Mouse (Mus musculus): ENCODE measurements at regions not wholly inside any gene's neighbourhood (a gene's known extent, or its start where the extent isn't known, plus 50 kb on each side); places are given as distances from the start of the nearest gene placed in this dataset.

DNA sequence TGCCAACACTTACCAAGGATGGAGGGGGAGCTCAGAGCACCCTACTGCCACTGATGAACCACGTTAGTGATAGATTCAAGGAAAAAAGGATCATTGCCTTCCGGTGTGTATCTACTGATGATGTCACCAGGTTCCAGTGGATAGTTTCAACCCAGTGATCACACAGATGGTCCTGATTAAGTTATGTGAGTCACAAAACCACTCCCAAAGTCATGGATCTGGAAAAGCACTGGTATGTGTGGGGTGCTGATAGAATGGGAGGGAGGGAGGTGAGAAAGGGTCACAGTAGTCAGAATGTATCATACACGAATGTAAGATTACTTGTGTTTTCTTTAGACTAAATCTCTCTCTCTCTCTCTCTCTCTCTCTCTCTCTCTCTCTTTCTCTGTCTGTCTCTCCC, 523.6 kb upstream of the Tmpo start:
- WGBS: 88% methylated on average over 3 of the region's 3 CpGs
- Histone ChIP-seq H3K27ac (ENCODE audit: insufficient read depth, low read length) (no peak overlapping the region), H3K27me3 (ENCODE audit: control insufficient read depth, insufficient read depth, low read length) (no peaks in the 10 kb centered on the region), H3K4me3 (replicated peaks; ENCODE audit: insufficient read depth, low read depth, low read length) (no peak overlapping the region), H3K4me1 (ENCODE audit: control insufficient read depth, insufficient read depth, low read length) (no peaks in the 10 kb centered on the region)
- no peak for DNase-seq
- no peak for TF ChIP-seq POLR2A (IDR thresholded peaks at IDR 0.05; ENCODE audit: borderline replicate concordance, insufficient read depth, low read length)
- TF ChIP-seq CTCF (IDR thresholded peaks at IDR 0.05; ENCODE audit: borderline replicate concordance, insufficient read depth, low read depth, low read length): no peak

- Histone ChIP-seq H3K27ac (ENCODE audit: insufficient read depth, low read length) (no peak overlapping the region), H3K27me3 (ENCODE audit: control insufficient read depth, insufficient read depth, low read length) (no peaks in the 10 kb centered on the region), H3K4me3 (replicated peaks; ENCODE audit: insufficient read depth, low read depth, low read length) (no peak overlapping the region), H3K4me1 (ENCODE audit: control insufficient read depth, insufficient read depth, low read length) (no peaks in the 10 kb centered on the region)
- no peak for DNase-seq
- 85% methylated on average over 3 of the region's 3 CpGs for WGBS
- TF ChIP-seq CTCF (IDR thresholded peaks at IDR 0.05; ENCODE audit: borderline replicate concordance, insufficient read depth, low read depth, low read length) (no peak), POLR2A (IDR thresholded peaks at IDR 0.05; ENCODE audit: borderline replicate concordance, insufficient read depth, low read length) (no peak)
Observed at GRCm38 (mm10) chr10:91701822-91702221, 520.7 kb upstream of the Tmpo start.

DNA sequence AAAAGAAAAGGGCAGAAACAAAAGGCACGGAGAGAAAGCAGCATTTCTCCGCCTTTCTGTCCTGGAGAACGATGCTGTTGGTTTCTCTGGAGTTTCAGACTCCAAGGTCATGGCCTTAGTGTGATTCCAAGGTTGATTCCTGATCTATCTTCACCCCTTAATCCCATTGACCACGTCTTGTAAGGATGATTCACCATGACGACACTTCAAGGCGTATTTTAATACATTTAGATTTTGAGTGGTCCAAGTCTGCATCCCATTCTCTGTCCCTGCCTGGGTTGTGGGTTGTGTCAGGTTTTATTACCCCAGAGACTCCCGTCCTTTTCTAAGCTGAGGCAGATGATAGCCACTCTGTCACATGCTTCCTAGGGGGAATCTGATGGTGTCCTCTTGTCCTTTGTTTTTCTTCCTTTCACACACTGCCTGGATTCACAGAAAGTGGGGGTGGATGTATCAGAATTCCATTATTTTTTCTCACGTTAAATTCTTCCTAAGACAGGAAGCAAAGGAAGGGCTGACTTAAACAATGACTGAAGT, 505.0 kb upstream of the Tmpo start:
- TF ChIP-seq POLR2A (IDR thresholded peaks at IDR 0.05; ENCODE audit: borderline replicate concordance, insufficient read depth, low read length): no peak
- no peak for TF ChIP-seq CTCF (IDR thresholded peaks at IDR 0.05; ENCODE audit: borderline replicate concordance, insufficient read depth, low read depth, low read length)
- DNase-seq: no peak
- 58% methylated on average over 8 of the region's 8 CpGs for WGBS
- Histone ChIP-seq H3K27ac (ENCODE audit: insufficient read depth, low read length) (no peak overlapping the region), H3K27me3 (ENCODE audit: control insufficient read depth, insufficient read depth, low read length) (no peaks in the 10 kb centered on the region), H3K4me3 (replicated peaks; ENCODE audit: insufficient read depth, low read depth, low read length) (no peak overlapping the region), H3K4me1 (ENCODE audit: control insufficient read depth, insufficient read depth, low read length) (no peaks in the 10 kb centered on the region)

DNA sequence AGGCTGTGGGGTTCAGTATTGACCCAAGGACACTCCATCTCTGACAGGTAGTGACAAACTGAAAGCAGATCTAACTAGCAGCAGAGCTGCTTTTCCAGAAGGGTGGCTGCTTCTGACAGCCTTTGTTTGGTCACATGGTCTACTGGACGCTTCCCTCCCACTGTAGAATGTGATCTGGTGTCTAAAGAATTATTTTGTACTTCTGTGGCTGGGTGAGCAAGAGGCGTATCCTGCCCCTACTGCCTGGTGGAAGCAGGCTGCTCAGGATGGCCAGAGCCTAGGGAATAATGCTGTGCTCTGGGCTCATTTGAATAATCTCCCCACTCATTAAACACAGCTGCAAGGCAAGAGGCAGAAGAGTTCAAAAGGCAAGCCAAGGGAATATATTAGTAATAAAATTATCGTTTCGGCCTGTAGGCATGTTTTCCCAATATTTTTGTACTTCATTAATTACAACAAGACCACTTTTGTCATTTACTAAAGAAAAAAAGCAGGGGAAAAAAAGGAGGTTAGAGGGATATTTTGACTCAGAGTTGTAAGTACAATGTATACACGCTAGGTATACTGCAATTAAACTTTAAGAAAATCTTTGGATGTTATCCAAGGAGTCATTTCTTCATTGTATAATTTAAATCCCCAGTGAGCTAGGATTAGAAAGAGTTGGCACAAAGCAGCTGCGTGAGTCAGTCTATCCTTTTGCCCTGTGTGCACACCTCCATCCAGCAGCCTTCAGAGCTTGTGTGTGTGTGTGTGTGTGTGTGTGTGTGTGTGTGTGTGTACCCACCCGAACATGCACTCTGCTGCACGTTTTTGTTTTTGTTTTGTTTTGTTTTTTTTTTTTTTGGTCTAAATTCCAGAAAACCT, 504.3 kb upstream of the Tmpo start:
- Histone ChIP-seq H3K27ac (ENCODE audit: insufficient read depth, low read length) (no peak overlapping the region), H3K4me3 (replicated peaks; ENCODE audit: insufficient read depth, low read depth, low read length) (no peak overlapping the region), H3K27me3 (ENCODE audit: control insufficient read depth, insufficient read depth, low read length) (no peaks in the 10 kb centered on the region), H3K4me1 (ENCODE audit: control insufficient read depth, insufficient read depth, low read length) (no peaks in the 10 kb centered on the region)
- WGBS: 27% methylated on average over 8 of the region's 8 CpGs
- no peak for DNase-seq
- TF ChIP-seq POLR2A (IDR thresholded peaks at IDR 0.05; ENCODE audit: borderline replicate concordance, insufficient read depth, low read length) (no peak), CTCF (IDR thresholded peaks at IDR 0.05; ENCODE audit: borderline replicate concordance, insufficient read depth, low read depth, low read length) (no peak)

- H3K27ac ChIP-seq (ENCODE audit: insufficient read depth, low read length): no peak overlapping the region
- H3K4me1 ChIP-seq (ENCODE audit: control insufficient read depth, insufficient read depth, low read length): no peaks in the 10 kb centered on the region
- no peaks in the 10 kb centered on the region; the same call in 1 of the 2 replicates for H3K27me3 ChIP-seq (ENCODE audit: control insufficient read depth, insufficient read depth, low read length)
- H3K4me3 ChIP-seq (replicated peaks; ENCODE audit: insufficient read depth, low read depth, low read length): no peak overlapping the region
- TF ChIP-seq CTCF (IDR thresholded peaks at IDR 0.05; ENCODE audit: borderline replicate concordance, insufficient read depth, low read depth, low read length) (no peak), POLR2A (IDR thresholded peaks at IDR 0.05; ENCODE audit: borderline replicate concordance, insufficient read depth, low read length) (no peak)
- DNase-seq: no peak
Observed at GRCm38 (mm10) chr10:91679641-91680040, 498.5 kb upstream of the Tmpo start.

DNA sequence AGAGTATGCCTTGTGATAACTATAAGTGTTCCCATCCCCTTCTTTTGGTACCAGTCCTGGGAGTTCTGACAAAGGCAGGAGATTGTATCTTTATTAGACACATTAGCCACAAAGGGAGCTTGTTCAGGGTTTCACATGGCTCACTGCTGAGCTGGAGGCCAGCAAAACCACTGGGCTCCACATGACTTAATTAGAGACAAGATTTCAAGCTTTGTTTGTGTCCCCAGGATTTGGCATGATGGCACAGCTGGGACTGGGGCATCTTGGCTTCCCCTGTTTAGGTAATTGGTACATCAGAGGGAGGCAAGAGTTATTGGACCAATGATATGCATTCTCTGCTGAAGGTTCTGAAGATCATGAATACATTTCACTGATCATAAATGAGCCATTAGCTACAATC, 456.8 kb upstream of the Tmpo start:
- H3K4me1 ChIP-seq (ENCODE audit: control insufficient read depth, insufficient read depth, low read length): no peaks in the 10 kb centered on the region
- TF ChIP-seq CTCF (IDR thresholded peaks at IDR 0.05; ENCODE audit: borderline replicate concordance, insufficient read depth, low read depth, low read length): no peak
- no peak for TF ChIP-seq POLR2A (IDR thresholded peaks at IDR 0.05; ENCODE audit: borderline replicate concordance, insufficient read depth, low read length)
- no peak overlapping the region for H3K27ac ChIP-seq (ENCODE audit: insufficient read depth, low read length)
- H3K27me3 ChIP-seq (ENCODE audit: control insufficient read depth, insufficient read depth, low read length): no peaks in the 10 kb centered on the region; the same call in 1 of the 2 replicates
- DNase-seq: no peak
- H3K4me3 ChIP-seq (replicated peaks; ENCODE audit: insufficient read depth, low read depth, low read length): no peak overlapping the region

DNA sequence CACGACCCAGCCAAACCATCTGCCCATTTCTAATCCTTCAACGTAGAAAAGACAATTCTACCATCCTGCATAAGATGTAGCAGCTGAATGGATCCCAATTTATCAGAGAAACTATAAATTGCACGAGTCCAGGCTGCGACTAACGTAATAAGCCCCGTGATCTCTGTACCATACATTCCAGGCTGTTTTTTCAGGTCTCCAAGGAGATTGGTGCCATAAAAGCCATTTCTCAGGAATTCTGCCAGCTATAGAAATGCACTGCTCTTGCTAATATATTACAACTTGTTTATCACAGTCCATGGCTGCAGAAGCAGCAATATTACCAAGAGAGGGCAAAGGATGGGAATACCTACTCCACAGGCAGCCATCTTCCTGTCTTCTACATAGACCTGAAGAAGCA, 447.6 kb upstream of the Tmpo start:
- H3K27me3 ChIP-seq (ENCODE audit: control insufficient read depth, insufficient read depth, low read length): no peaks in the 10 kb centered on the region
- no peaks in the 10 kb centered on the region for H3K4me1 ChIP-seq (ENCODE audit: control insufficient read depth, insufficient read depth, low read length)
- no peak overlapping the region for H3K27ac ChIP-seq (ENCODE audit: insufficient read depth, low read length)
- 27% methylated on average over 6 of the region's 6 CpGs for WGBS
- no peak for TF ChIP-seq POLR2A (IDR thresholded peaks at IDR 0.05; ENCODE audit: borderline replicate concordance, insufficient read depth, low read length)
- no peak for TF ChIP-seq CTCF (IDR thresholded peaks at IDR 0.05; ENCODE audit: borderline replicate concordance, insufficient read depth, low read depth, low read length)
- no peak overlapping the region for H3K4me3 ChIP-seq (replicated peaks; ENCODE audit: insufficient read depth, low read depth, low read length)
- no peak for DNase-seq

DNA sequence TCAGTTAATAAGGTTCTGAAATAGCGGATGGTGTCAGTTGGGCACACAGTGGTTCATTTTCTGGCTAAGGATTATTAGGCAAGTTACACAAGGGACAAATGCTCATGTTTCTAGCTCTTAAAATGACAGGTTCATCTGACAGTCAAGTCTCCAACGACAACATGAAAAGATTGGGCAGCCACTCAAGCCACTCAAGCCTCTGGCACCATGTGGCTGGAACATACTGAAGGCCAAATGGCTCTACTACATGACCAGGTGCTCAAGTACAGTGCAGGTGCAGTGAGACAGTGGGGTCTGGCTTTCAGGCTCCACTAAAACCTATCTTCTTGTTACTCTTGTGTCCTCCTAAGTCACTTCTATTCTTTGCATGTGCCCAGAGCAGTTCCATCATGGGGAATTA, 441.2 kb upstream of the Tmpo start:
- WGBS: 27% methylated on average over 2 of the region's 2 CpGs
- Histone ChIP-seq H3K27ac (ENCODE audit: insufficient read depth, low read length) (no peak overlapping the region), H3K27me3 (ENCODE audit: control insufficient read depth, insufficient read depth, low read length) (no peaks in the 10 kb centered on the region), H3K4me3 (replicated peaks; ENCODE audit: insufficient read depth, low read depth, low read length) (no peak overlapping the region), H3K4me1 (ENCODE audit: control insufficient read depth, insufficient read depth, low read length) (no peaks in the 10 kb centered on the region)
- DNase-seq: peak in 1 of 2 experiments; percentile 9
- TF ChIP-seq POLR2A (IDR thresholded peaks at IDR 0.05; ENCODE audit: borderline replicate concordance, insufficient read depth, low read length) (no peak), CTCF (IDR thresholded peaks at IDR 0.05; ENCODE audit: borderline replicate concordance, insufficient read depth, low read depth, low read length) (no peak)
